Mouse (Mus musculus) CD4-positive helper T cell, adult 2 months (primary cell): ENCODE data around the gene Olfr424.

ENCODE experiments used
- DNase-seq: peaks from one replicate; pipeline ENCODE4 v3.0.0-alpha.2; 2012; ENCODE audit warnings: low read depth, missing footprints, low spot score

Gene Olfr424

DNA sequence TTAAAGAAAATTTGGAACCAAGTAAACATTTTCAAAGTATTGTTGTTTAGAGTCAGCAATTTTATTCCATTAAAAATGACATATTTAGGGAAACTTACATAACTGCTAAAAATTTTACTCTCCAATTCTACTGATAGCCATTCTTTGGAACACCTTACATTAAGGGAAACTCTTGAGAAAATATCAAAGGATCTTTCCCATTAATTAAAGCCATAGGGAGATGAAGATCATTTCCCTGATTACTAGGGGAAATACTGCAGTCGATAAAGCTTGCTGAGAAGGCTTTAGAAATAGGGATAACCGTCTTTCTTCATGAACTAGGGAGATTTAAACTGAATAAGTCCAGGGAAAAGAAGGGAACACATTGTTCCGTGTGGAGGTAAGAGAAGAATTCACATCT lies at the start of gene Olfr424:
Olfr424 (plus strand) TSS at position 301 of the 400 bp plus-strand sequence.
- DNase-seq = no peak

DNA sequence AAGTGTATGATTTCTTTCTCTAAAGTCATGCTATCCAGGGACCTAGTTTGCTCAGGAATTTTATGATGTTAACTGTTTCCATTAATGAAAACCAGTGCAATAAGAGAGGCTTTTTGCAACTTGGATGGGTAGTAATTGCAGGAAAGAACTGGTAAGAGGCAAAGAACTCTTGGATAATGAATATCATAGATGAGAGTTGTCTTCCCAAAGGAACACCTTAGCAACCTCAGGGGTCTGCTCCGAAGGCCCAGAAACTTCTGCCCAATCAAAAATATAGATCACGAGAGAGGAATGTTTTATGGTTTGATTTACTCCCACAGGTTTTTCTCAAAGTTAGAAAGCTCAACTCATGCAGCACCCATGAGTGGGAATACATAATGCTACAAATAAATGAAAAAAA lies 47.3 kb upstream of the Olfr424 start, which contains the start of gene Olfr429:
Olfr429 (plus strand) TSS at position 301 of the 400 bp plus-strand sequence.
- DNase-seq = no peak

- DNase-seq = no peak
Observed at GRCm38 (mm10) chr1:174096591-174096990, 34.7 kb upstream of the Olfr424 start, which contains the start of gene Olfr427. Gene Olfr427, plus strand, starts transcription at chr1:174096891.

- DNase-seq = no peak
Observed at GRCm38 (mm10) chr1:174103735-174104134, 27.6 kb upstream of the Olfr424 start.

- DNase-seq = no peak
Observed at GRCm38 (mm10) chr1:174121062-174121461, 10.3 kb upstream of the Olfr424 start, which contains the start of gene Olfr231. Gene Olfr231, minus strand, starts transcription at chr1:174121162.

- DNase-seq = no peak
Observed at GRCm38 (mm10) chr1:174131999-174132398, 682 bp downstream of the Olfr424 start.

DNA sequence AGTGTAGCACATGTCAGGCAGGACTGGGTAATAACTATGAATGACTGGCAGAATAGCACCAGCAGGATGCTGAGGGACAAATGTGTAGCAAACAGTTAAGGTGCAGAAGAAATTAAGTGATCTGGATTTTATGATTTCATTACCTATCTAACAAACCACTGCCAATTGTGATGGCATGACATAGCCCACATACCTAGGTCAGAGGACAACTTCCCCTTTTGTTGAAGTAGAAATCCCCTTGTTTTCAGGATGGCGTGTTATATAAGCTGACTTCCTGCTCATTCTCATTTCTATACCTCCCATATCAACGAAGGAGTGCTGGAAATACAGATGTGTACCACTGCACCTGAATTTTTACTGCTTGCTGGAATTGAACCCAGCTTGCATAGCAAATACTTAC lies 10.1 kb downstream of the Olfr424 start:
- no peak for DNase-seq

DNA sequence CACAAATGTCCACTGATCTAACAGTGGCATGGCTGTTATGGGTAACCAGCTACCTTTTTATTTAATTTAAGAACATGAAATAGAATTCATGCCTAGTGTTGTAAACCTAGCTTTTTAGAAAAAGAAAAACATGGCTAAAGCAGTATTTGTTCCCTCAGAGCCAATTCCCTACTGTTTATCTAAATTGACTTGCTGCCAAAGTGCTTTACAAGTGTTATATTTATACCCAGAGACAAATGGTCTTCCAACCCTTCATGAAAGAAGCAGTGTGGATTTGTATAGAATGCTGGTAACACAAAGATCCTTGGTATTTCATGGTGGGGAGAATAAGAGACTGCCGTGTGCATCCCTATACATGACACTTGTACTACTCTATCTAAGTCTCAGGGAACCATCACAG lies 15.4 kb downstream of the Olfr424 start:
- DNase-seq = no peak

GRCm38 (mm10) chr1:174149289-174149688 lies 18.0 kb downstream of the Olfr424 start:
- no peak for DNase-seq

- DNase-seq = no peak
Observed at GRCm38 (mm10) chr1:174155333-174155732, 24.0 kb downstream of the Olfr424 start, which contains the start of gene Olfr420. Gene Olfr420, plus strand, starts transcription at chr1:174155633.

DNA sequence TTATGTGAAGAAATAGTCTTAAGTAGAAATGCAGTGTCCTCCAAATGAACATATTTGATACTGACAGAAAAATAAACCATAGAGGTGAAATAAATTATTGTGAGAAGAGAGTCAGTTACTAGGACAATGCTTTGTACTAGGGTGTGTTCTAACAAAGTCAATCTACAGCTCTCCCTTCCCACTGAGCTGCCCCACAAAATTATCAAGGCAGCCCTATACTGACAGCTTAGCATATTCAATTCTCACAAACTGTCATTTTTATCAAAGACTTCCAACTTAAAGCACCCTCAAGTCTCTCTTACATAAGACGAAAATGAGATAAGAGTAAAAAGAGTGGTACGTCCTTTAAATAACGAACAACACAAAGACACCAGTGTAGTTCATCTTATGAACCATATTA lies 26.3 kb downstream of the Olfr424 start:
- no peak for DNase-seq

- DNase-seq = no peak
Observed at GRCm38 (mm10) chr1:174158512-174158911, 27.2 kb downstream of the Olfr424 start.

GRCm38 (mm10) chr1:174159095-174159494 lies 27.8 kb downstream of the Olfr424 start:
- no peak for DNase-seq

DNA sequence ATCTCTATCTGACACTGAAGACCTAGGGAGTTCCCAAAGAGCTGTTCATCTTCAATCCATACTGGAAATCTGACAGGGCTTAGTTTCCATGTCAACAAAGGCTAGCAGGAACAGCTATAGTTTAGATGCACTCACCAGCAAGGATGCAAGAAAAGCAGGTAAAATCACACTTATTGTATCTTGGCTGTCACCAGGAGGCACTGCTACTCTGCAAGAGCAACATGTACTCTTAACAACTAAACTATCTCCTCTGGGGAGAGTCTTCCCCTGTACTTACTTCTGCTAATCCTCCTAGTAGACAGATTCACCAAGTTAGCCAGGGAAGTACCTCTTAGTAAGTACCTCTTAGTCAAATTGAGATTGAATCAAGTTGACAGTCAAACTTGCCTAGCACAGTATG lies 37.7 kb downstream of the Olfr424 start:
- no peak for DNase-seq

DNA sequence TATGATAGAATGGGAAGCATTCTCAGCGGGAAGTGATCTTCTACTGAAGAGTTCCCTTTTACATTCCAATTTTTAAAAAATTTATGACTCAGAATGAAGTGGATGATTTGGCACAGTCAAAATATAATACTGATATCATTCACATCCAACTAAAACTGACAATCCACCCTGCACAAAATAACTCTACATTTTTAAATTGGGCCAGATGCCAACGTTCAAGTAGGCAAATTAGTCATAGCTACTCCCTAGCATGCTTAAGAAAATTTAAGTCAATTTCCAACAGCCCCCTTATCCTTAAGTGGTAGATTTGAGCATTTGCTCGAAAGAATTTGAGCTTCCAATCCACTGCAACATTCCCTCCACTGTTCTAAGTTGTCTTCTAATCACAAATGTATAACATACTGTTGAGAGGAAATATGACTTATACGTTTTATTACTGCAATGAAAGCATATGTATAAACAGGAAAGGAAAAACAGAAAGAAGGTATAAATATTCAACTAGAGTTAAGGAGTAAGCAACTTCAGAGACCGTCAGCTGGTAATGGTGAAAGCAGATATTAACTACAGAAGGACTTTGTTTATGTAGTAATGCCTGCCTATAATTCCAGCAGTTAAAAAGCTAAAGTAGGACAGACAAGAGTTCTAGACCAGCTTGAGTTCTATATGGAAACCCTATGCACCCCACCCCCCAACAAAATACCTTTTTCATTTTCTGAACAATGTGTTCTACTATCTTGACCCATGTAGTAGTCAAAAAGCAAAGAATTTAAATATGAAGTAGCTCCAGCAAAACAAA lies 39.6 kb downstream of the Olfr424 start:
- DNase-seq = no peak

GRCm38 (mm10) chr1:174171537-174171936 lies 40.2 kb downstream of the Olfr424 start:
- DNase-seq = no peak

- DNase-seq = no peak
Observed at GRCm38 (mm10) chr1:174172605-174173004, 41.3 kb downstream of the Olfr424 start, which contains the start of gene Spta1. Gene Spta1, plus strand, starts transcription at chr1:174172776.
